Mouse (Mus musculus) heart, postnatal 0 days (tissue): ENCODE data around the gene Zcchc24.

Experiments used
- CTCF ChIP-seq: IDR thresholded peaks from 2 replicates; pipeline ENCODE4 v1.5.1; 2016; ENCODE audit warnings: antibody characterized with exemption, control low read depth, low read depth
- EP300 ChIP-seq: IDR thresholded peaks from 2 replicates; pipeline ENCODE4 v1.6.1; 2016; ENCODE audit warnings: antibody characterized with exemption, low read depth

DNA sequence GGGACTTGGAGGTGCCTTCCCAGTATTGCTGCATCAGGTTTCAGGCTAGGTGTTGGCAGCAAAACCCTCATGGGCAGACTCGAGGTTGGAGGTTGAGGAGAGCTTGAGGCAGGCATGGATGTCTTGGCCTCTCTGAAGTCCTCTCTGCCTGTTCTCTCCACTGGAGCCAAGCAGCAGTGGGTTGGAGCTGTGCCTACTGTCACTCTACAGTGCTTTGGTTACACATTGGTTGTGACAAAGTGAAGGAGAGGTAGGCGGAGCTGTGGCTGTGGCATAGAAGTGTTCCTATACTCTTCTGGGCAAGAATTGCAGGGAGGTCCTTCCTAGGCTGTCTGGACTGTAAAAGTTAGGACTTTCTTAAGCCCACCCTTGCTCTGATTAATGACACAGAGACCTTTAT, 72.5 kb downstream of the Zcchc24 start:
- TF ChIP-seq CTCF (no peak), EP300 (no peak)
